Mouse (Mus musculus) neural tube, embryonic 13.5 days (tissue): ENCODE data around the gene Ctc1. TPM values are rescaled to one million over a fixed set of nuclear protein-coding genes. Genes with fewer than 3 reads are reported as not detected.

Experiments
- ATAC-seq: fragments of 200-750 bp; cut with Nextera tagmentation; 2 replicates; pipeline ENCODE4 v1.8.0; 2017; ENCODE audit warnings: low read depth, mild to moderate bottlenecking, moderate TSS enrichment, moderate library complexity
- H3K27ac ChIP-seq: fragments of 300-500 bp; sonication (generic); replicated peaks from 2 replicates; pipeline ENCODE4 v1.5.1; 2015; ENCODE audit warnings: moderate library complexity, mild to moderate bottlenecking, inconsistent platforms
- H3K27me3 ChIP-seq: fragments of 300-500 bp; sonication (generic); 2 replicates; pipeline ENCODE4 v1.6.1; 2015; ENCODE audit warnings: mild to moderate bottlenecking, inconsistent platforms
- H3K36me3 ChIP-seq: fragments of 300-500 bp; sonication (generic); 2 replicates; pipeline ENCODE4 v1.6.1; 2015; ENCODE audit warnings: mild to moderate bottlenecking, inconsistent platforms
- H3K4me1 ChIP-seq: fragments of 300-500 bp; sonication (generic); replicated peaks from 2 replicates; pipeline ENCODE4 v1.6.1; 2015; ENCODE audit warnings: inconsistent platforms
- H3K4me2 ChIP-seq: fragments of 300-500 bp; sonication (generic); 2 replicates; pipeline ENCODE4 v1.6.1; 2015; ENCODE audit warnings: inconsistent platforms, mild to moderate bottlenecking, moderate library complexity
- H3K4me3 ChIP-seq: fragments of 300-500 bp; sonication (generic); 2 replicates; pipeline ENCODE4 v1.5.1; 2015; ENCODE audit warnings: mild to moderate bottlenecking, inconsistent platforms
- H3K9ac ChIP-seq: fragments of 300-500 bp; sonication (generic); 2 replicates; pipeline ENCODE4 v1.6.1; 2015; ENCODE audit warnings: moderate library complexity, mild to moderate bottlenecking, inconsistent platforms
- H3K9me3 ChIP-seq: fragments of 300-500 bp; sonication (generic); 2 replicates; pipeline ENCODE4 v1.6.1; 2016; ENCODE audit warnings: inconsistent platforms
- WGBS: fragments of 180-500 bp; shearing (Covaris S2); methylation state at CpG from one replicate; pipeline ENCODE4 v1.1.7; 2015; 5-methylcytosine and 5-hydroxymethylcytosine counted together
- polyA plus RNA-seq: library from polyadenylated mRNA; unstranded; fragments of >200 nt; fragmentation: Nextera tagmentation; extraction: Ambion mirVana; gene quantifications from 2 replicates; pipeline ENCODE4 v1.2.1, GENCODE M21; 2015

Ctc1 gene
- polyA plus RNA-seq, 1 experiment from 2014 or later, result 49.6 TPM

- Histone ChIP-seq H3K27me3 (no peaks in the 10 kb centered on the region), H3K9ac (peak overlapping the region; percentile 79), H3K4me1 (peaks cover 32% of the 10 kb centered on the region), H3K36me3 (peaks cover 30% of the 10 kb centered on the region), H3K9me3 (no peaks in the 10 kb centered on the region), H3K27ac (peak overlapping the region; percentile 87), H3K4me2 (peak overlapping the region; percentile 59), H3K4me3 (peak overlapping the region; percentile 70)
- ATAC-seq, result 0 out of 2 replicates have a peak, but pooled peaks have one; percentile 11
- WGBS, result under 1% methylated on average over 34 of the region's 34 CpGs
Observed at GRCm38 (mm10) chr11:69037231-69038061, 21.7 kb downstream of the Ctc1 start.

- peak overlapping the region; percentile 73; the same call in 1 of the 2 replicates for H3K4me2 ChIP-seq
- no peak for ATAC-seq
- H3K36me3 ChIP-seq, result peaks cover 22% of the 10 kb centered on the region
- no peaks in the 10 kb centered on the region for H3K27me3 ChIP-seq
- H3K4me1 ChIP-seq, result peaks cover 32% of the 10 kb centered on the region
- WGBS, result 75% methylated on average over 5 of the region's 5 CpGs
- no peaks in the 10 kb centered on the region for H3K9me3 ChIP-seq
- no peak overlapping the region for H3K9ac ChIP-seq
- no peak overlapping the region for H3K27ac ChIP-seq
- 0 out of 2 replicates have a peak overlapping the region, but pooled peaks have one; percentile 0 for H3K4me3 ChIP-seq
Observed at GRCm38 (mm10) chr11:69038173-69038572, 22.5 kb downstream of the Ctc1 start.

- Histone ChIP-seq H3K27me3 (no peaks in the 10 kb centered on the region), H3K9ac (peak within 1 kb of the TSS; percentile 67), H3K4me2 (peak within 1 kb of the TSS; percentile 90), H3K4me3 (peak within 1 kb of the TSS; percentile 63), H3K27ac (peak within 1 kb of the TSS; percentile 39; the same call in 1 of the 2 replicates), H3K4me1 (peaks cover 18% of the 10 kb centered on the region), H3K9me3 (no peaks in the 10 kb centered on the region), H3K36me3 (no peaks in the 10 kb centered on the region; the same call in 1 of the 2 replicates)
- WGBS, result 1% methylated on average over 54 of the region's 54 CpGs
- peak; percentile 55 for ATAC-seq
Observed at GRCm38 (mm10) chr11:69045531-69046394, 30.1 kb downstream of the Ctc1 start, which contains the start of gene Aurkb. Gene Aurkb (plus strand): TSS chr11:69045647.

GRCm38 (mm10) chr11:69046395-69046774 is 30.7 kb downstream of the Ctc1 start:
- Histone ChIP-seq H3K9me3 (no peaks in the 10 kb centered on the region), H3K9ac (peak overlapping the region; percentile 67), H3K4me3 (peak overlapping the region; percentile 63), H3K36me3 (no peaks in the 10 kb centered on the region; the same call in 1 of the 2 replicates), H3K27me3 (no peaks in the 10 kb centered on the region), H3K4me2 (peak overlapping the region; percentile 90), H3K27ac (no peak overlapping the region), H3K4me1 (peaks cover 18% of the 10 kb centered on the region)
- ATAC-seq, result no peak
- WGBS, result 17% methylated on average over 9 of the region's 9 CpGs

DNA sequence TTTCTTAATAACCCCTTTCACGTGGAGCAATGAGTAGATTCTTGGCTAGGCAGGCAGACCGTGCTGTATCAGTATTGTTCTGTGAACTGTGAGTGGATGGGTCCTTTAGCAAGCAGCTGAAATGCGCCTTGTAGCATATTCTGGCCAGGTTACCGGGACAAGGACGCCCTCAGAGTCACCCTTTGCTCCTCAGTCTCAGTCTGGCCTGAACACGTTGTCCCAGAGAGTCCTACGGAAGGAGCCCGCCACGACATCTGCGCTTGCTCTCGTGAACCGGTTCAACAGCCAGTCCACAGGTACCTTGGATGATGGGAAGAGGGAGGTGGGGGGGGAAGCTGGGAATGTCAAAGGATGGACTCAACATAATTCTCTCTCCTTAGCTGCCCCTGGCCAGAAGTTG is 31.9 kb downstream of the Ctc1 start:
- WGBS, result 93% methylated on average over 12 of the region's 12 CpGs
- Histone ChIP-seq H3K4me1 (peaks cover 18% of the 10 kb centered on the region), H3K9me3 (no peaks in the 10 kb centered on the region), H3K4me3 (no peak overlapping the region), H3K27me3 (no peaks in the 10 kb centered on the region), H3K4me2 (peak overlapping the region; percentile 90; the same call in 1 of the 2 replicates), H3K9ac (no peak overlapping the region), H3K36me3 (no peaks in the 10 kb centered on the region; the same call in 1 of the 2 replicates), H3K27ac (no peak overlapping the region)
- no peak for ATAC-seq

- H3K4me2 ChIP-seq, result no peak overlapping the region
- no peak overlapping the region for H3K27ac ChIP-seq
- ATAC-seq, result no peak
- H3K36me3 ChIP-seq, result no peaks in the 10 kb centered on the region; the same call in 1 of the 2 replicates
- 94% methylated on average over 14 of the region's 14 CpGs for WGBS
- no peak overlapping the region for H3K4me3 ChIP-seq
- H3K4me1 ChIP-seq, result peaks cover 18% of the 10 kb centered on the region
- H3K9ac ChIP-seq, result no peak overlapping the region
- no peaks in the 10 kb centered on the region for H3K9me3 ChIP-seq
- H3K27me3 ChIP-seq, result no peaks in the 10 kb centered on the region
Observed at GRCm38 (mm10) chr11:69048151-69048550, 32.4 kb downstream of the Ctc1 start.

DNA sequence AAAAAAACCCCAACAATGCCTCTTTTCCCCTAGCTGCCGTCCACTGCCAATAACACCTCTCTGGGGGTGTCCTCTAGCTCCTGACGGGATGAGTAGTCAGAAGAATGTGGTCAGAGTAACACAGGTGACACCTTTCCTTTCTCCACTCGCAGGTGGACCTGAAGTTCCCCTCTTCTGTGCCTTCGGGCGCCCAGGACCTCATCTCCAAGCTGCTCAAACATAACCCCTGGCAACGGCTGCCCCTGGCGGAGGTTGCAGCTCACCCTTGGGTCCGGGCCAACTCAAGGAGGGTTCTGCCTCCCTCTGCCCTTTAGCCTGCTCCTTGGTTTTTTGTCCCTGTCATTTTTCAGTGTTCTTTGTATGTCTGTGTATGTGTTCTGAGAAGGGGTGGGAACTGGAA is 35.0 kb downstream of the Ctc1 start:
- no peak for ATAC-seq

GRCm38 (mm10) chr11:69051771-69052170 is 36.1 kb downstream of the Ctc1 start:
- no peak for ATAC-seq

More for the DNA sequence above, 35.0 kb downstream of the Ctc1 start:
- no peak overlapping the region for H3K9ac ChIP-seq
- WGBS, result 84% methylated on average over 8 of the region's 8 CpGs
- H3K36me3 ChIP-seq, result no peaks in the 10 kb centered on the region; the same call in 1 of the 2 replicates
- peaks cover 16% of the 10 kb centered on the region for H3K4me1 ChIP-seq
- no peak overlapping the region for H3K27ac ChIP-seq
- H3K4me3 ChIP-seq, result no peak overlapping the region
- H3K4me2 ChIP-seq, result no peak overlapping the region
- no peaks in the 10 kb centered on the region for H3K27me3 ChIP-seq
- no peaks in the 10 kb centered on the region for H3K9me3 ChIP-seq

GRCm38 (mm10) chr11:69052824-69053421 is 37.2 kb downstream of the Ctc1 start:
- 58% methylated on average over 2 of the region's 2 CpGs for WGBS
- ATAC-seq, result no peak

More at GRCm38 (mm10) chr11:69051771-69052170, 36.1 kb downstream of the Ctc1 start:
- Histone ChIP-seq H3K36me3 (no peaks in the 10 kb centered on the region; the same call in 1 of the 2 replicates), H3K9me3 (no peaks in the 10 kb centered on the region), H3K4me3 (no peak overlapping the region), H3K4me1 (peaks cover 6% of the 10 kb centered on the region), H3K9ac (no peak overlapping the region), H3K27me3 (no peaks in the 10 kb centered on the region), H3K27ac (no peak overlapping the region), H3K4me2 (no peak overlapping the region)
- WGBS, result 74% methylated on average over 4 of the region's 4 CpGs

GRCm38 (mm10) chr11:69053848-69054247 is 38.1 kb downstream of the Ctc1 start:
- Histone ChIP-seq H3K4me1 (peaks cover 13% of the 10 kb centered on the region), H3K9me3 (no peaks in the 10 kb centered on the region), H3K4me2 (no peak overlapping the region), H3K36me3 (no peaks in the 10 kb centered on the region; the same call in 1 of the 2 replicates), H3K27me3 (no peaks in the 10 kb centered on the region), H3K27ac (no peak overlapping the region), H3K4me3 (no peak overlapping the region), H3K9ac (no peak overlapping the region)
- no peak for ATAC-seq
- 79% methylated on average over 3 of the region's 3 CpGs for WGBS

More at GRCm38 (mm10) chr11:69052824-69053421, 37.2 kb downstream of the Ctc1 start:
- no peaks in the 10 kb centered on the region for H3K27me3 ChIP-seq
- H3K4me2 ChIP-seq, result no peak overlapping the region
- no peaks in the 10 kb centered on the region; the same call in 1 of the 2 replicates for H3K36me3 ChIP-seq
- H3K4me3 ChIP-seq, result no peak overlapping the region
- H3K9me3 ChIP-seq, result no peaks in the 10 kb centered on the region
- no peak overlapping the region for H3K9ac ChIP-seq
- H3K27ac ChIP-seq, result no peak overlapping the region
- H3K4me1 ChIP-seq, result peaks cover 4% of the 10 kb centered on the region

DNA sequence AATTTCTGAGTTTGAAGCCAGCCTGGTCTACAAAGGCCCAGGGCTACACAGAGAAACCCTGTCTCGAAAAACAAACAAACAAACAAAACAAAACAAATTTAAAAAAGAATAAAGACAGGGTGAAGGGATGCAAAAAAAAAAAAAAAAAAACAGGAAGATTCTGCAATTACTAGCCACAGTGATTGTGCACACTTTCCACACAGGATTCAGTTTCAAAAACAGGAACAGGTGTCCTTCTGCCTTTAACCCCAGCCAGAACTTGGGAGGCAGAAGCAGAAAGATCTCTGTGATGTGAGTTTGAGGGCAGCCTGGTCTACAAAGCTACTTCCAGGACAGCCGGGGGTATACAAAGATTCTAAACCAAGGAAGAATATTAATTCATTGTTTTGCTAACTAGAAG is 42.6 kb downstream of the Ctc1 start:
- WGBS, result 73% methylated on average over 2 of the region's 2 CpGs
- Histone ChIP-seq H3K36me3 (no peaks in the 10 kb centered on the region), H3K4me3 (peak overlapping the region; percentile 81), H3K4me1 (peaks cover 31% of the 10 kb centered on the region), H3K27ac (peak overlapping the region; percentile 91), H3K4me2 (peak overlapping the region; percentile 76), H3K9me3 (no peaks in the 10 kb centered on the region), H3K27me3 (no peaks in the 10 kb centered on the region), H3K9ac (peak overlapping the region; percentile 80)
- no peak for ATAC-seq
